Mouse (Mus musculus): ENCODE measurements around the gene Mpp4. TPM values are rescaled to one million over a fixed set of nuclear protein-coding genes. Genes with fewer than 3 reads are reported as not detected.

Mpp4 gene
- polyA plus RNA-seq, 1 experiment from 2014 or later = 0.76 TPM

DNA sequence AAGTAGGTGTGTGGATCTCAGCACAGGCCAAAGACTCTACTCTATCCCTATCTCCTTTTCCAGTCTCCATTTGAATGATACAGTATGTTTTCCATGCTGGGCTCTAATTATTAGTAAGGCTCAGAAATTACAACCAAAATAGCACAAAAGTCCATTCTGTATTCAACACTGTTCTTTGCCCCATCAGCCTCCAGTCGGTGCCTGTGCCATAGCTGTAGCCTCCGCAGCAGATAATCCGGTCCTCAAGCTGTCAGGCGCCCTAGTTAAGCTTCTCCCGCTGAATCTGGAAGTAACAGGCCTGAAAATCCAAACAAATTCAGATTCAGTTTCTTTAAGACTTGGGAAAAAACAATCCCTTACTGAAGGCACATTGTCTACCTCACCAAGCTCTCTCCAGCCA lies 729 bp upstream of the Mpp4 start:
- Histone ChIP-seq H3K27me3 (no peaks in the 10 kb centered on the region), H3K27ac (replicated peaks) (no peak overlapping the region), H3K36me3 (peaks cover 24% of the 10 kb centered on the region), H3K9me3 (no peaks in the 10 kb centered on the region), H3K4me2 (replicated peaks) (no peak overlapping the region), H3K4me1 (no peaks in the 10 kb centered on the region), H3K9ac (replicated peaks) (no peak overlapping the region), H3K4me3 (no peak overlapping the region)
- WGBS = 23% methylated on average over 5 of the region's 5 CpGs
- no peak for ATAC-seq (replicated peaks)

DNA sequence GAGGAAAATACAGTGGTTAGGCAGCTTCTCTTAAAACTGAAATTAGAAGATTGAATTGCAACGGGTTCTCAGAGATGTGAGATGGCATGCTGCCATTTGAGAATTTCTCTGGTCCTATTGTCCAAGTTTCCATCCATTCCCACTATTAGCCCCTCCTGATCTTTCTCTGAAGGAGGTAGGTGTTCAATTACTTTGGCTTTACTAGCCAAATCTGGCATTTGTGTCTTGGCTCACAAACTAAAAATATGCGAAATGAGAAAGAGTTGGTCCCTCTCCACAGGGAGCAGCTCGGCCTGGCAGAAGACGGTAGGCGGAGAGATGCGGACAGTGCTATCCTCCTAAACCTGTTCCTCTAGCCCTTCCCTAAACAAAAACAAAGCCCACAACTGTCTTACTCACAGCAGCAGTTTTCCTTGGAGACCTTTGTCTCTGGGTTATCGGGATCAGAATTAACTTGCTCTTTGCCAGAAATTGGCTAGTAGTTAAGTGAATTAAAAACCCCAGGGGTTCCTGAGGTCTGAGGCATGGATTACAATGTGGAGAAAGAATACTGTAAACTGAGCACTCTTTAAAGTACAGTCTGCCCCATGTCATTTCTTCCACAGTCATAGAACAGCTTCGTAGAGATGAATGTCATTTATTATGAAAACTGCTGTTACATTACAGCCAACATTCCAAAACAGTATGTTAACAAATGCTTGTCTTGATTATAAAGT lies 722 bp downstream of the Mpp4 start:
- no peak for ATAC-seq (replicated peaks)
- WGBS = 20% methylated on average over 8 of the region's 8 CpGs
- H3K36me3 ChIP-seq = peaks cover 17% of the 10 kb centered on the region

DNA sequence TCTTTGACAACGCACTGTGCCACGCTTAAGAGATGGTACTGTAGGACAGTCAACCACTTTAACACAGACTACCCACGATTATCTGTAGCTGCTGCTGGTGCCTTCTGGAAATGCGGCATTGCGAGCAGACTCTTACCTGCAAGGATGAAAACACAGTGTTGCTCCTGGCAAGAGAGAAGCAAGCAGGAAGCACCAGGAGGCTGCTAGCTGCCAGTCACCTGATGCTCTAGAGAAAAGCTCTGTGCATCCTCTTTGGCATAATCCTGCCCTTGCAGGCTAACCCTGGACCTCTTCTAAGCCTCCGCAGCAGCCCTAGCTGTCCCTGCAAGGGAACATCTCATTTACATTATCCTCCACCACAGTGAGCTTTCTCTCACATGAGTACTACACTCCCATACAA lies 1.8 kb downstream of the Mpp4 start:
- Histone ChIP-seq H3K4me2 (replicated peaks) (no peak overlapping the region), H3K4me1 (no peaks in the 10 kb centered on the region), H3K9ac (replicated peaks) (no peak overlapping the region), H3K36me3 (0 out of 2 replicates have a peak, but pooled peaks cover 8% of the 10 kb centered on the region), H3K27me3 (no peaks in the 10 kb centered on the region), H3K4me3 (no peak overlapping the region), H3K9me3 (no peaks in the 10 kb centered on the region), H3K27ac (replicated peaks) (no peak overlapping the region)
- 66% methylated on average over 6 of the region's 6 CpGs for WGBS
- ATAC-seq (replicated peaks) = no peak

More for the DNA sequence above, 722 bp downstream of the Mpp4 start:
- H3K27me3 ChIP-seq = no peaks in the 10 kb centered on the region
- H3K4me2 ChIP-seq (replicated peaks) = no peak overlapping the region
- no peaks in the 10 kb centered on the region for H3K9me3 ChIP-seq
- H3K4me1 ChIP-seq = no peaks in the 10 kb centered on the region
- no peak overlapping the region for H3K9ac ChIP-seq (replicated peaks)
- H3K27ac ChIP-seq (replicated peaks) = no peak overlapping the region
- H3K4me3 ChIP-seq = no peak overlapping the region

DNA sequence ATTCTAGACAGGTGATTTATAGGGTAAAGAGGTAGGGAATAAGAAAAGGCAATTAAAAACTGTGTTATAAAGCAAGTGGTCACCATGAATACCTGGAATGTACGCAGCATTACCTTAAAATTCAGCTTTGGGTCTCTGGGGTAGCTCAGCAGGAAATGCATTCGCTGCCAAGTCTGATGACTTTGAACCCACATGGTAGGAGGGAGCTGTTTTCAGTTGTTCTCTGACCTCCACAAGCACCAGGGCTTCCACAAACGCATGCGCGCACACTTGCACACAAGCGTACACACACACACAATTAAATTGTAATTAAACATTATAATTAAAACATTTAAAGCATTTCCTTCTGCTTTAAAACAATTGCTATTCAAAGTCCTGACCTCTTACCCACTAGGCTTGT lies 2.3 kb downstream of the Mpp4 start:
- H3K9me3 ChIP-seq = no peaks in the 10 kb centered on the region
- no peak overlapping the region for H3K9ac ChIP-seq (replicated peaks)
- no peaks in the 10 kb centered on the region for H3K27me3 ChIP-seq
- no peak overlapping the region for H3K4me3 ChIP-seq
- H3K27ac ChIP-seq (replicated peaks) = no peak overlapping the region
- 82% methylated on average over 6 of the region's 6 CpGs for WGBS
- no peaks in the 10 kb centered on the region for H3K4me1 ChIP-seq
- no peak overlapping the region for H3K4me2 ChIP-seq (replicated peaks)
- ATAC-seq (replicated peaks) = no peak
- 0 out of 2 replicates have a peak, but pooled peaks cover 8% of the 10 kb centered on the region for H3K36me3 ChIP-seq

DNA sequence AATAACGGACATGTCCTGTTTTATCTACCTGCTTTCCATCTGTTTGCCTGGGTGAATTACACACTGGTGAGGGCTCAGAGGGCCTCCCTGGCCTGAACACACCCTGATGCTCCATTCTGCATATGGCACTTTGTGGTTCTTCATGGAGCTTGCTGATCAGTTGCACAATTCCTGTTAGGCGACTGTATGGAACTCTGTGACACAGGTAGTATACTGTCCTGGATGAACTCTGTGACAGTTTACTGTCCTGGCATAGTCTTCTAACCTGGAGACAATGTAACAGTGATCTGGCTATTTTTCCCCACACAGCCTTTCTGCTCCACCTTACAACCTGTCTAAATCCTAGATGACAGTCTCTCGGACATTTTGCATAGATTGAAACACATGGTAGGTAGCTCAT lies 4.1 kb downstream of the Mpp4 start:
- H3K4me1 ChIP-seq = no peaks in the 10 kb centered on the region
- no peaks in the 10 kb centered on the region for H3K9me3 ChIP-seq
- no peak for ATAC-seq (replicated peaks)
- no peak overlapping the region for H3K4me3 ChIP-seq
- H3K27me3 ChIP-seq = no peaks in the 10 kb centered on the region
- H3K4me2 ChIP-seq (replicated peaks) = no peak overlapping the region
- no peak overlapping the region for H3K27ac ChIP-seq (replicated peaks)
- 0 out of 2 replicates have a peak, but pooled peaks cover 8% of the 10 kb centered on the region for H3K36me3 ChIP-seq
- WGBS = 90% methylated on average over 3 of the region's 3 CpGs
- no peak overlapping the region for H3K9ac ChIP-seq (replicated peaks)

DNA sequence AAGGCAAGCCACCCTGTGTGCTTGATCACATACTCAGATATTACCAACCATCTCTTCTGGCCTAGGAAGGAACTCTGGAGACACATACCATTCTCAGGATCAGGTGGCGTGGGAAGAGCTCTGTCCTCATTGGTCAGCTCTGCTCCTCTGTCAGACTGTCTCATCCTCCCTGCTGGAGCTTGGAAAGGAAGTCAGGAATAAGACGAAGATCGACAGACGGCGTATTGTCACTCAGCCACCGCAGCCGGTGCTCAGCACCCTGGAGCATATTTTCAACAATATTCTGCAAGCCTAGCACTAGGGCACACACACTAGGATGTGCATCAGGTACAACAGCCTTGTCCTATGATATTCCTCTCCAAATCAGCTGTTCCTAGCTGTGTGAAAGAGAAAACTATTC lies 4.7 kb downstream of the Mpp4 start:
- H3K36me3 ChIP-seq = 0 out of 2 replicates have a peak, but pooled peaks cover 4% of the 10 kb centered on the region
- no peak overlapping the region for H3K4me2 ChIP-seq (replicated peaks)
- H3K27ac ChIP-seq (replicated peaks) = no peak overlapping the region
- no peaks in the 10 kb centered on the region for H3K27me3 ChIP-seq
- H3K9ac ChIP-seq (replicated peaks) = no peak overlapping the region
- H3K4me1 ChIP-seq = no peaks in the 10 kb centered on the region
- no peaks in the 10 kb centered on the region for H3K9me3 ChIP-seq
- WGBS = 88% methylated on average over 7 of the region's 7 CpGs
- no peak for ATAC-seq (replicated peaks)
- H3K4me3 ChIP-seq = no peak overlapping the region

DNA sequence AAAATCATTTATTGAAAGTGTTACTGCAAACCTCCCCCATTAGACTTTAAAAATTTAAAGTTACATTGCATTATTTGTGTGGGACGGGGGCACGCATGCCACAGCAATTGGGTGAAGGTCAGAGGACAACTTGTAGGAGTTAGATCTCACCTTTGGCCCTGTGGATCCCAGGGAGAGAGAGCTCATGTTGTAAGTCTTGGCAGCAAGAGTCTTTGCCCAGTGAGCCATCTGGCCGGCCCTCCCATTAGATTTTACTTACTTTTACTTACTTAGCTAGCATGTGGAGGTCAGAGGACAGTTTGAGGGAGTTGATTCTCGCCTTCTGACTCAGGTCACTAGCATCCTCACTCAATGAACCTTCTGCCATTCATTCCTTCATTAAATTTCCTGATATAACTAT lies 5.3 kb downstream of the Mpp4 start:
- Histone ChIP-seq H3K4me1 (no peaks in the 10 kb centered on the region), H3K4me2 (replicated peaks) (no peak overlapping the region), H3K27me3 (no peaks in the 10 kb centered on the region), H3K36me3 (no peaks in the 10 kb centered on the region), H3K9me3 (no peaks in the 10 kb centered on the region), H3K27ac (replicated peaks) (no peak overlapping the region), H3K9ac (replicated peaks) (no peak overlapping the region), H3K4me3 (no peak overlapping the region)
- 92% methylated on average over 4 of the region's 4 CpGs for WGBS
- no peak for ATAC-seq (replicated peaks)

DNA sequence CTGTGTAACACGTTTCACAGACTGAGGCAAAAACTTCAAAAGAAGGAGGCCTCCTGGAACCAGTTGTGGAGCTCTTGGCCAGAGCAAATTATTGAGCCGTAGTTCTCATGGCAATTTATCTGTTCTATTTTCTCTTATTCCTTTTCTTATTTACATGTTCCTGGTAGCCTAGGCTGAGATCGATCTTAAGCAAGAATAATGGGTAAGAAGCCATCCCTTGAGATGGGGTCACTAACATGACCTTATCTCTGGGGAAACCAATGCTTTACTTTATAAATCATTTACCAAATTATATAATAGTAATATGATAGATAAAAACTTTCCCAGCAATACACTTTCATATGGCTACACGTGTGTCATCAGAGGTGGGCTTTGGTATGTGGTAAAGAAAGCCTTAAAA lies 10.8 kb downstream of the Mpp4 start:
- Histone ChIP-seq H3K4me1 (no peaks in the 10 kb centered on the region), H3K9ac (replicated peaks) (no peak overlapping the region), H3K27ac (replicated peaks) (no peak overlapping the region), H3K27me3 (no peaks in the 10 kb centered on the region), H3K9me3 (no peaks in the 10 kb centered on the region), H3K4me2 (replicated peaks) (no peak overlapping the region), H3K36me3 (no peaks in the 10 kb centered on the region), H3K4me3 (no peak overlapping the region)
- ATAC-seq (replicated peaks) = no peak
- 76% methylated on average over 4 of the region's 4 CpGs for WGBS

DNA sequence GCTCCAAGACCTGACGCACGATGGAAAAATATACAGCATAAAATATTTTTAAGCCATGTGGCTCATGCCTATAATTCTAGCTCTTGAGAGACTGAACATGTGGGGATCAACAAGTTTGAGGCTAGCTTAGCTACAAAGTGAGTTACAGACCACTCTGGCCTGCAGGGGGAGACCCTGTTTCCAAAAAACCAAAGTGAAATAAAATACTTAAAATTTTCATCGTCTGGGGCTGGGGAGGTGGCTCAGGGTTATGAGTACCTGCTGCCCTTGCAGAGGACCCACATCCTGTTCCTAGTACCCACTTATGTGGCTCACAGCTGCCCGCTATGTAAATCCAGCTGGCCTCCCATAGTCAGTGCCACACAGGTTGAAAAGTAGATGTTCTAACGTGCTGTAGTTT lies 12.6 kb downstream of the Mpp4 start:
- Histone ChIP-seq H3K27me3 (no peaks in the 10 kb centered on the region), H3K36me3 (no peaks in the 10 kb centered on the region), H3K9me3 (no peaks in the 10 kb centered on the region), H3K4me2 (replicated peaks) (no peak overlapping the region), H3K9ac (replicated peaks) (no peak overlapping the region), H3K4me1 (no peaks in the 10 kb centered on the region), H3K27ac (replicated peaks) (no peak overlapping the region), H3K4me3 (no peak overlapping the region)
- no peak for ATAC-seq (replicated peaks)
- WGBS = 87% methylated on average over 5 of the region's 5 CpGs

DNA sequence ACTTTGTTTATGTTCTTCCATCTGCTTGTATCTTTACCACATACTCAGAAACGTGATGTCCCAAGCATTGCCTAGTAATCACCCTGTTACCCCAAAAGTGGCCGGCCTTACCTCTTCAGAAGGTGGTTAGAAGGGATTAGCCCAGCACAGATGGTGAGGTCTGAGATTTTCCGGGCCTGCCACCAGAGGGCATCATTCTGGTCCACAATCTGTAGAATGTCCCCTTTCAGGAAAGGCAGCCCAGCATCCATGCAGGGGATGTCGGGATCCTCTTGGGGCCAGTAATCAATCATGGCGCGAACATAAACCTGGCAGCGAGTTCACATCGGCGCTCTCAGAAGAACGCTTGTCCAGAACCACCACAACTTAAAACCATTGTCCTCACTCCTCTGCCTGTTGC lies 18.6 kb downstream of the Mpp4 start:
- Histone ChIP-seq H3K4me2 (replicated peaks) (no peak overlapping the region), H3K9ac (replicated peaks) (no peak overlapping the region), H3K27ac (replicated peaks) (no peak overlapping the region), H3K9me3 (no peaks in the 10 kb centered on the region), H3K4me1 (no peaks in the 10 kb centered on the region), H3K27me3 (no peaks in the 10 kb centered on the region), H3K36me3 (no peaks in the 10 kb centered on the region), H3K4me3 (no peak overlapping the region)
- WGBS = 80% methylated on average over 10 of the region's 10 CpGs
- no peak for ATAC-seq (replicated peaks)

DNA sequence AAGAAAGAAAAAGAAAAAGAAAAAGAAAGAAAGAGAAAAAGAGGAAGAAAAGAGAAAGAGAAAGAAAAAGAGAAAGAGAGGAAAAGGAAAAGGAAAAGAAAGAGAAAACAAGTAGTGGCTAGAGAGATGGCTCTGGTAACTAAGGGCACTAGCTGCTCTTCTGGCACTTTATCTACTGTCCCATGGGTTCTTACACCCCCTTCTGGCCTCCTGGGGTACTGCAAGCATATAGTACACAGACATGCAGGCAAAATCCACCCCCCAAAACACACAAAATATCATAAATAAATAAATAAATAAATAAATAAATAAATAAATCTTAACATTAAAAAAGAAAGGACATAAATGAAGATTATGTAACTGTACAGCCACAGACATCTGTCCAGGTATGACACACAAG lies 20.4 kb downstream of the Mpp4 start:
- Histone ChIP-seq H3K9ac (replicated peaks) (no peak overlapping the region), H3K4me2 (replicated peaks) (no peak overlapping the region), H3K27ac (replicated peaks) (no peak overlapping the region), H3K4me3 (no peak overlapping the region), H3K36me3 (no peaks in the 10 kb centered on the region), H3K4me1 (no peaks in the 10 kb centered on the region), H3K9me3 (no peaks in the 10 kb centered on the region), H3K27me3 (no peaks in the 10 kb centered on the region)
- ATAC-seq (replicated peaks) = no peak

DNA sequence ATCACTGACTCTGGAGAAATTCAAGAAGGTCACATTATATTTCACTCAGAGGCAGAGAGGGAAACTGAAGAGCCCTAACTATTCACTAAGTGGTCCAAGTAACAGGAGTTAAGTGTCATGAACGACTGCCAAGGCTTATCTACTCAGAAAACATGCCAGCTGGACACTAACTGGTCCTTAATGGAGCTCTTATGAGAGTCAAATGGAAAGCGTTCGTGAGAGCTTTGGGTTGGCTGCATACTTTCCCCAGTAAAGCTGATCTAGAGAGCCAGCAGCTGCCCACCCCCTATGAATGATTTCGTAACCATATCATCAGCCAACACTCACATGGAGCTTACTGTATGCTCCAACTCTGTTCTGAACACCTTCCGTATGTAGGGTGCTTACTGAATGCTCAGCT lies 28.8 kb downstream of the Mpp4 start:
- Histone ChIP-seq H3K27me3 (no peaks in the 10 kb centered on the region), H3K27ac (replicated peaks) (no peak overlapping the region), H3K4me1 (no peaks in the 10 kb centered on the region), H3K9ac (replicated peaks) (no peak overlapping the region), H3K36me3 (no peaks in the 10 kb centered on the region), H3K4me2 (replicated peaks) (no peak overlapping the region), H3K9me3 (no peaks in the 10 kb centered on the region), H3K4me3 (no peak overlapping the region)
- no peak for ATAC-seq (replicated peaks)
- WGBS = 76% methylated on average over 5 of the region's 5 CpGs

DNA sequence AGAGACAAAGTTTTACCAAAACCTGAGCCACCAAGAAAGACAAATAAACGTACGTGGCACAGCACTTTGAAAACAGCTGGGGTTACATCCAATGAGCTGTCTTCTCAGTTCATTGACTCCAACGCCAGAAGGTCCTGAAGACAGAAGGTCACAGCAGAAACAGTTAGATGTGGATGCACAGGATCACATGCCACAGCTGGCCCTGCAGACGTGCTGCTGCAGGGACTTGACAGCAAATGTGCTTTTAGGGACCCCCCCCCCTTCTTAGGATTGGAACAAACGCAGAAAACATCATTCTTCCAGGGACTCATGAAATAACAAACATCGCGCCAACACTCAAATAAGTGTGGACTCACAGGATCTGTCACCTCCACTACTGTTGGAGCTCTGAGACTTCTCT lies 34.3 kb downstream of the Mpp4 start:
- H3K27me3 ChIP-seq = no peaks in the 10 kb centered on the region
- H3K9me3 ChIP-seq = no peaks in the 10 kb centered on the region
- no peaks in the 10 kb centered on the region for H3K36me3 ChIP-seq
- H3K27ac ChIP-seq (replicated peaks) = no peak overlapping the region
- no peaks in the 10 kb centered on the region for H3K4me1 ChIP-seq
- WGBS = 86% methylated on average over 7 of the region's 7 CpGs
- no peak overlapping the region for H3K4me2 ChIP-seq (replicated peaks)
- H3K9ac ChIP-seq (replicated peaks) = no peak overlapping the region
- no peak overlapping the region for H3K4me3 ChIP-seq
- ATAC-seq (replicated peaks) = no peak
